Mouse (Mus musculus): ENCODE measurements around the gene Dpf1.
A peak's percentile ranks its signal among the peaks of the same experiment; 100 is the strongest.

Gene Dpf1

GRCm38 (mm10) chr7:29288942-29289638, 14.7 kb upstream of the Dpf1 start, which contains the start of gene Ppp1r14a:
Ppp1r14a (plus strand) TSS chr7:29289308.
- peak; percentile 46 to 75 for DNase-seq

GRCm38 (mm10) chr7:29289856-29290255, 13.9 kb upstream of the Dpf1 start:
- no peak for DNase-seq

DNA sequence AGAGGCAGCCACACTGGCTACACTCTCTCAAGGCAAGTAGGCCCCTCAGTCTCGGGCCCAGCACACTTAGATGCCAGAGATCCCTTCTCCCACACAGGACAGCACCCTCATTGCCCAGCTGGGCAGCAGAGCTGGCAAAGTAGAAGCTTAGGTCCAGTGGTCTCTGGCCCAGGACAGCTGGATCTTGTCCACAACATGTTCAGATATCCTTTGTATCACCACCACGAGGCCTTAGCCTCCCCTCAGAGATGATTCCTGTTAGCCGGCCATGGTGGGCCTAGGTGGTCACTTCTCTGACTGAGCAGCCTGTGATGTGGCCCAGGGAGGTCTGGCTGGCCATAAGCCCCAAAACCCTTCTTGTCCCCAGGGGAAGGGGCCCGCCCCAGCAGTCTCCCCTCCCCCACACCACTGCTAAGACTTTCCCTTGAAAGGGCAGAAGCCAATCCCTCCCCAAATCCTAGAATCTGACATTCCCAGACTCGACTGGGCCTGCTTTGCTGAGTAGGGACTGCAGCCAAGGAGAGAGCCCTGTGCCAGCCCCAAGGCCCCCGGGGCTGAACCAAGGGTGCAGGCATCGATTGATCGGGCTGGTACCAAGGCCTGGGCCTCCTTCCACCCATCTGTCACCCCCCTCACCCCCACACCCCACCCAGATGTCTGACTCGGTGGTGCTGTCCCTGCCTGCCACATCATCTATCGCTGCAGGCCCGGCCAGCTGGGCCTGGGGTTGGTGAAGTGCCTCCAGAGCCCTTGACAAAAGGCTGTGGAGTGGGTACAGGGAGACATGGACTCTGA, 12.9 kb upstream of the Dpf1 start:
- no peak for DNase-seq

DNA sequence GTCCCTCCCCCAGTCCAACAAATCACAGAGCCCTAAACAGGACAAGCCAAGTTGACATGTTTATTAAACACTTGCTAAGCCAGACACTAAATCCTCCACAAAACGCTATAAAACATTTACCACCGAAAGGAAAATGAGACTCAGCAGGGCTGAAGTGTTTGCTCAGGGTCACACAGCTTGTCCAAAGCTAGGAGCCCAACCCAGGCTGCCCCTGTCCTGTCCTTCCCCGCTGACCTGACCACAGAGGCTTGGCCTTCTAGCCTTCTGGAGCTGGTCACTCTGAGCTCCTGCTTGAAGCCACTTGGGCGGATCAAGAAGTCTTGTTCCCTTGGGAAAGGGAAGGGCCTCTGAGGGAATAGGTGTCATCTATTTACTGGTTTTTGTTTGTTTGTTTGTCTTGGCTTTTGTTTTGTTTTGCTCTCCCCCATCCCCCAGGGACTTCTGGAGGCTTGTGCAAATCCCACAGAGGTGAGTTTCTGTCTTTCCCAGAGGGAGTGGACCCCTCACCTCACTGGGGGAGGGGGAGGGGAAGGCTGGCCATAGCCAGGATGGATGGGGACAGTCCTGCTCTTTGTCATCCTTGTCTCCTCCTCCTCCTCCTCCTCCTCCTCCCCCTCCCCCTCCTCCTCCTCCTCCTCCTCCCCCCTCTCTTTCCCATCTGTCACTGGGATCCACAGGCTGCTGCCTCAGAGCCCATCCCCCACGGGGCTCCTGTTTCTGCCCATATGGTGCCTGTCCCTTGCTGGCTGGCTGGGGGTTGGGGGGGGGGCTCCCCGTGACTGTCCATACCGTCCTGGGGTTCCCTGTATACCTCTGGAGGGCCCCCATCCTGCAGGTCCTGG, 11.9 kb upstream of the Dpf1 start:
- no peak for DNase-seq

GRCm38 (mm10) chr7:29292458-29293098, 11.2 kb upstream of the Dpf1 start:
- no peak for DNase-seq

- DNase-seq = no peak
These were observed 10.4 kb upstream of the Dpf1 start for GRCm38 (mm10) chr7:29293131-29294065.

GRCm38 (mm10) chr7:29294111-29294761, 9.5 kb upstream of the Dpf1 start:
- no peak for DNase-seq

GRCm38 (mm10) chr7:29295861-29296647, 7.7 kb upstream of the Dpf1 start:
- DNase-seq = no peak

DNA sequence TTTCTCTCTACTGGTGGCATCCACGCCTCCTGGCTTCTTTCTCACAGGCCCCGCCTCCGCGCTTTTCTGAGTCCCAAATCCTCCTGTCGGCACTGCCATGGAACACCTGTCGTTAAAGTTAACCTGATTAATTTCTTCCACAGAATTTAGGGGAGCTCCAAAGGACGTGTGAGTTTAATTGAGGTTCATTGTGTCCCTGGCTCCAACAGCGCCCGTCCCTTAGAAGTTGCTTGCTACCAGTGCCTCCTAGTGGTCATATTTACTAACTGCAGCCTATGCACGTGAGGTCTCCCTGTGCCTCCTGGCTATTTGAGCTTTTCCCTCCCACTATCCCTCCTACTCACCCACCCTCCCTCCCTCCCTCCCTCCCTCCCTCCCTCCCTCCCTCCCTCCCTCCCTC, 6.8 kb upstream of the Dpf1 start:
- DNase-seq = peak in 1 of 2 experiments; percentile 46

- peak in 1 of 2 experiments; percentile 58 for DNase-seq
These were observed 2.6 kb upstream of the Dpf1 start for GRCm38 (mm10) chr7:29301127-29301566.

DNA sequence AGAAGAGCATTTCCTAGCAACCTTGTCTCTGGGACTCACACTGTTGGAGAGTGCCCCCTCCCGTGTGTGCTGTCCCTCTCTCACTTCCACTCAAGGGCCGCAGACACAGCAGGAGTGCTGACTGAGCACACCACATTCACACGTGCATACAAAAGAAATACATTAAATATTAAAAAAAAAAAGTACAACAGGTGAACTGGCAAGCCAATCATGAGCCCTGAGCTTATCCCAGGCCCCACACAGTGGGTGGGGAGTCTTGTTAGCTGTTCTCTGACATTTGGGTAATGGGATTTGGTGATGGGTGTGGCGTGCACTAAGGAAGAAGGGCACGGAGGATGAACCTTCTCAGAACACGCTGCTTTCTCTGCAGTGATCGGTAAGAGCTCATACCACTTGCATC, 1.1 kb upstream of the Dpf1 start:
- DNase-seq = no peak

DNA sequence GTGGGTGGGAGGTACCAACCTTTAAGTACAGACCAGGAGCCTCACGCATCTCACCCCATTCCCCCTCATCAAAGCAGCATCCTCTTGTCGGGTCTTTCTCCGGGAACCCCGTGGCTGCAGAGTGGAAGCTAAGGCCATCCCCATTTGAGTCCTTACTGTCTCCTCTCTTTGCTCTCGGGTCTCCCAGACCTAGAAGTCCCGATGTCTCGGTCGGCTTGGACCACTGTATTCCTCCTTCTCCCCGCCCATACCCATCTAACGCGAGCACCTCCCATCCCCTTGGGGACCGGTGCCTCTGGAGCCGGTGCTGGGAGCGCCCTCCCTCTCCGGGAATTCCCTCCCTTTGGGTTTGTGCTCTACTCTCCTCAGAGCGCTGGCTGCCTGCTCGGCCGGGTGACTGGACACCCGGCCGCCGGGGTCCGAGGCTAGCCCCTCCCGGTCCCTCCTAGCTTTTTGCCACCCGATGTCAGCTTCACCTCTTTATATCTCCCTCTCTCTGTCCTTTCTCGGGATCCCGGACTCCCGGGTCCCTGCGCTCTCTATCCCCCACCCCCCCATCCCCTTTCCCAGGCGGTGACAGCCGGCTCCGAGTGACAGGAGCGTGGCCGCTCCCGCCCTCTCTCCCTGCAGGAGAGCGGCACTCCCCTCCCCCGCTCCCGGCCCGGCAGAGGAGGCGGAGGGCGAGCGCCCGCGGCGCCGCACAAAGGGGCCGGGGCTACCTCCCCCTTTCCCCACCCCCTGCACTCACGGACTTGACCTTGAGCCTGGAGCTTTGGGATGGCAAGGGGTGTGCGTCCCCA, 912 bp downstream of the Dpf1 start:
- no peak for DNase-seq

DNA sequence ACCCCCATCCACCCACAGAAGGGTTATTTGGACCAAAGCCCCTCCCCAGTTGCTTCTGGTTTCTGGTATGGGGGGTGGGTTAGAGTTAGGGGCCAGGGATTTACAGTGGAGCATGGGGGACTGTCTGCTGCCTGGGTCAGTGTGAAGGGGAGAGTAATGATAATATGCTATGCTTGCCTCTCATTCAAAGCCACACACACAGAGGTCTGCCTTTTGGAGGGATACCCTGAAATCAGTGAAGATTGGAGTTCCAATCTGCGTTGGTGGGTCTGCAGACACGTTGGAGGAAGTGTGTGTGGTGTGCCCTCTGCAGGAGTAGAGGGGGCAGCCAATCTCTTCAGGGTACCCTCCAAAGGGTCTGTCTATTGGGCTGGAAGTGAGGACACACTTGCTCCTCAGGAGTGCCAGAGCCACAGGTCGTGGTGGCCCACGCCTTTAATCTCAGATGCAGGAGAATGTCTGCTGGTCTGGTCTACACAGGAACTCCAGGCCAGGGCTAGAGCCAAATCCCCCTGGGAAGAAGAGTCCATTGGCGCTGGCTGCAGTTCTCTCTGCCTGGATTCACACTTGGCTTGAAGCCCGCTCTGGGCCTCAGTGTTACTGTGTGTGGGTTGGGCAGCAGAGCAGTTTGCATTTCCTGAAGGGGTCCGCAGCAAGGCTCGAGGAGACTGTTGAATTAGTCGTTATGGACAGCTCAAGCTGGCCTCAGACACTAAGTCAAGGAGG, 1.7 kb downstream of the Dpf1 start:
- no peak for DNase-seq

GRCm38 (mm10) chr7:29306108-29306507, 2.4 kb downstream of the Dpf1 start:
- DNase-seq = no peak

DNA sequence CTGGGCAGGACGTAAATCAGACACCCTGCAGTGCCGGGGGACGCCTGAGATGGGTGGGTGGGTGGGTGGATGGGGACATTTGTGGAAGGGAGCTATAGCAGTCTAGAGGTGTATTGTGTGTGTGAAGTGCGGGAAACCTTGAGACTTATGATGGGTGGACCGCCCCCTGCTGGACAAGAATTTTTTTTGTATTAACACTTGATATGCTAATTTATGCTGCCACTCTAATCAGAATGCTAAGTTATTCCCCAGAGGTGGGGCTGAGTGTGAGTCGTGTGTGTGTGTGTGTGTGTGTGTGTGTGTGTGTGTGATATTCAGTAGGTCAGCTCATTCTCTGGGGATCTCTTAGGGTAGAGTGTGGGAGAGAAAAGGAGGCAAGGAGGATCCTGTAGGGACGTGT, 2.9 kb downstream of the Dpf1 start:
- no peak for DNase-seq

GRCm38 (mm10) chr7:29307350-29308104, 3.8 kb downstream of the Dpf1 start:
- peak; percentile 54 to 64 for DNase-seq

GRCm38 (mm10) chr7:29309221-29309721, 5.5 kb downstream of the Dpf1 start:
- DNase-seq = no peak

DNA sequence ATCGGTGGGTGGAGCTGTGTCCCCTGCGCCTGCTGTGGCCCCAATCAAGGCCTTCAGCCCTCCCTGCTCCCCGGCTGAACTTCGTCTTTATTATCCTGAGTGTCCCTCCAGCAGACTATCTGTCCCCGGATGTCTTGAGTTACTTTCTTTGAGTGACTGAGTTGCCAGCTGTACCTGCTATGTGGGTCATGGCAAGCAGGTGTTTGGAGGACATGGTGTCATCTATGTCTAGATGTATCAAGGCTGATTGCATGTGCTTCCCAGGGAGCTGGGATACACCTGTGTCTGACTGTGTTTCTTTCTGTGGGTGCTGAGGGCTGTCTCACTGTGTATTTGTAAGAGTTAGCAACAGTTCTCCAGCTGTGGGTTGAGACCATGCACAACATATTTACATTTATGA, 6.0 kb downstream of the Dpf1 start:
- no peak for DNase-seq
